Mouse (Mus musculus) ES-E14 (cell line): ENCODE measurements around the gene Gm21887.
"Not testable (repeated sequence)": the region's sequence is repeated elsewhere in the genome, so short reads cannot be mapped to it uniquely, and the experiment has no call there.

ENCODE experiments used
- CHD2 ChIP-seq: IDR thresholded peaks from 2 replicates; pipeline ENCODE4 v1.6.1; 2014; ENCODE audit warnings: mild to moderate bottlenecking, low read depth, low read length, inconsistent platforms
- HCFC1 ChIP-seq: IDR thresholded peaks from 2 replicates; pipeline ENCODE4 v1.6.1; 2012; ENCODE audit warnings: low read length, inconsistent platforms, borderline replicate concordance; ENCODE audit not compliant: insufficient read depth
- MAFK ChIP-seq: IDR thresholded peaks from 2 replicates; pipeline ENCODE4 v1.6.1; 2014; ENCODE audit warnings: mild to moderate bottlenecking, low read depth, low read length, inconsistent platforms; ENCODE audit not compliant: insufficient read depth
- ZC3H11A ChIP-seq: IDR thresholded peaks from 2 replicates; pipeline ENCODE4 v1.6.1; 2012; ENCODE audit warnings: low read depth, mild to moderate bottlenecking, inconsistent platforms, low read length, borderline replicate concordance
- ZNF384 ChIP-seq: IDR thresholded peaks from 2 replicates; pipeline ENCODE4 v1.6.1; 2012; ENCODE audit warnings: low read depth, low read length, inconsistent platforms

- not testable (repeated sequence) for TF ChIP-seq ZC3H11A, HCFC1, MAFK, ZNF384, CHD2
Measured at GRCm38 (mm10) chrX:169983401-169984165, 25.9 kb upstream of the Gm21887 start.
